8 mouse cellular contexts compared by ENCODE assay signal in genomic region chr4:95161670-95162020, GRCm38 (mm10).
DNase-seq lines count a peak whose midpoint lies in the region; ATAC-seq and TF ChIP-seq lines count a peak whose summit lies in the region.

No protein-coding gene starts in this region.

- WGBS in liver, adult 2 months, result 4% methylated on average over 7 of the region's 7 CpGs
- WGBS in embryonic facial prominence, embryonic 15.5 days, result 20% methylated on average over 7 of the region's 7 CpGs
- 20% methylated on average over 7 of the region's 7 CpGs for WGBS in limb, embryonic 12.5 days
- WGBS in neural tube, embryonic 15.5 days, result 15% methylated on average over 7 of the region's 7 CpGs

- peak overlapping the region; percentile 98 for H3K27ac ChIP-seq in liver, adult 2 months (replicated peaks; ENCODE audit: insufficient read depth, low read depth, low read length)
- peak overlapping the region; percentile 94 for H3K27ac ChIP-seq in embryonic facial prominence, embryonic 15.5 days (replicated peaks)
- H3K27ac ChIP-seq in limb, embryonic 12.5 days, result peak overlapping the region; percentile 92
- peak overlapping the region; percentile 87 for H3K27ac ChIP-seq in neural tube, embryonic 15.5 days (replicated peaks)

- H3K4me3 ChIP-seq in liver, adult 2 months (ENCODE audit: insufficient read depth, low read depth, low read length), result peak overlapping the region; percentile 87
- H3K4me3 ChIP-seq in embryonic facial prominence, embryonic 15.5 days (replicated peaks), result peak overlapping the region; percentile 54
- peak overlapping the region; percentile 49 for H3K4me3 ChIP-seq in limb, embryonic 12.5 days (replicated peaks)
- peak overlapping the region; percentile 57 for H3K4me3 ChIP-seq in neural tube, embryonic 15.5 days (replicated peaks)

- no peaks in the 10 kb centered on the region for H3K27me3 ChIP-seq in liver, adult 2 months (ENCODE audit: control insufficient read depth, insufficient read depth, low read length)
- H3K27me3 ChIP-seq in embryonic facial prominence, embryonic 15.5 days, result no peaks in the 10 kb centered on the region
- H3K27me3 ChIP-seq in limb, embryonic 12.5 days, result no peaks in the 10 kb centered on the region
- H3K27me3 ChIP-seq in neural tube, embryonic 15.5 days (replicated peaks), result no peaks in the 10 kb centered on the region

- TF ChIP-seq POLR2A in liver, adult 2 months (IDR thresholded peaks at IDR 0.05; ENCODE audit: extremely low read depth, insufficient read depth, low read length), result no peak

- H3K4me2 ChIP-seq in embryonic facial prominence, embryonic 15.5 days (replicated peaks), result peak overlapping the region; percentile 61
- H3K4me2 ChIP-seq in limb, embryonic 12.5 days, result peak overlapping the region; percentile 66
- peak overlapping the region; percentile 87 for H3K4me2 ChIP-seq in neural tube, embryonic 15.5 days

- peaks cover 13% of the 10 kb centered on the region for H3K4me1 ChIP-seq in liver, adult 2 months (ENCODE audit: control insufficient read depth, insufficient read depth, low read length)
- H3K4me1 ChIP-seq in embryonic facial prominence, embryonic 15.5 days, result 0 out of 2 replicates have a peak, but pooled peaks cover 9% of the 10 kb centered on the region
- H3K4me1 ChIP-seq in limb, embryonic 12.5 days (replicated peaks), result peaks cover 17% of the 10 kb centered on the region; the same call in 1 of the 2 replicates
- H3K4me1 ChIP-seq in neural tube, embryonic 15.5 days, result peaks cover 3% of the 10 kb centered on the region; the same call in 1 of the 2 replicates

- no peaks in the 10 kb centered on the region for H3K9me3 ChIP-seq in embryonic facial prominence, embryonic 15.5 days (replicated peaks)
- no peaks in the 10 kb centered on the region for H3K9me3 ChIP-seq in limb, embryonic 12.5 days
- H3K9me3 ChIP-seq in neural tube, embryonic 15.5 days (replicated peaks), result no peaks in the 10 kb centered on the region

- no peak for ATAC-seq in embryonic facial prominence, embryonic 15.5 days (ENCODE audit: insufficient number of reproducible peaks, low FRiP score, low TSS enrichment, low read depth)
- peak; percentile 26 for ATAC-seq in limb, embryonic 12.5 days (ENCODE audit: insufficient number of reproducible peaks, insufficient read depth, low FRiP score, low TSS enrichment, low read depth)
- no peak for ATAC-seq in neural tube, embryonic 15.5 days (ENCODE audit: low FRiP score)

- peak overlapping the region; percentile 90 for H3K9ac ChIP-seq in liver, adult 2 months (ENCODE audit: low read depth, low read length)
- H3K9ac ChIP-seq in embryonic facial prominence, embryonic 15.5 days, result peak overlapping the region; percentile 53
- peak overlapping the region; percentile 76 for H3K9ac ChIP-seq in limb, embryonic 12.5 days (replicated peaks)
- peak overlapping the region; percentile 61 for H3K9ac ChIP-seq in neural tube, embryonic 15.5 days (replicated peaks)

- DNase-seq in liver, adult 2 months (ENCODE audit: extremely low read depth, low read depth, low spot score), result peak; percentile 92
- no peak for DNase-seq in liver
- DNase-seq in gastrocnemius, postnatal 4 days (ENCODE audit: low spot score in 2 of 2), result no peak
- no peak for DNase-seq in thymus, postnatal 0 days (ENCODE audit: low spot score)
- no peak for DNase-seq in retina, postnatal 1 day

- no peaks in the 10 kb centered on the region for H3K79me2 ChIP-seq in liver, adult 2 months (ENCODE audit: control insufficient read depth, insufficient read depth, low read length)

- peak; percentile 26; the same call in 1 of the 2 replicates for TF ChIP-seq CTCF in liver, adult 2 months (IDR thresholded peaks at IDR 0.05; ENCODE audit: low read depth, low read length)

- H3K36me3 ChIP-seq in liver, adult 2 months (ENCODE audit: control insufficient read depth, insufficient read depth, low read length), result no peaks in the 10 kb centered on the region
- H3K36me3 ChIP-seq in embryonic facial prominence, embryonic 15.5 days, result no peaks in the 10 kb centered on the region
- H3K36me3 ChIP-seq in limb, embryonic 12.5 days, result no peaks in the 10 kb centered on the region
- H3K36me3 ChIP-seq in neural tube, embryonic 15.5 days, result no peaks in the 10 kb centered on the region
